Mouse (Mus musculus) megakaryocyte, embryonic 14.5 days (primary cell): ENCODE measurements around the gene Phb2. TPM values are rescaled to one million over a fixed set of nuclear protein-coding genes. Genes with fewer than 3 reads are reported as not detected.

Experiments
- H3K27me3 ChIP-seq: replicated peaks from 2 replicates; pipeline ENCODE3; 2012; ENCODE audit warnings: inconsistent platforms
- H3K36me3 ChIP-seq: replicated peaks from 2 replicates; pipeline ENCODE3; 2012; ENCODE audit warnings: low read length, inconsistent platforms, mixed read lengths
- H3K4me1 ChIP-seq: 2 replicates; pipeline ENCODE4 v1.6.1; 2012; ENCODE audit warnings: inconsistent platforms
- H3K4me3 ChIP-seq: replicated peaks from 2 replicates; pipeline ENCODE3; 2012; ENCODE audit warnings: moderate library complexity, mild to moderate bottlenecking, inconsistent platforms
- H3K9me3 ChIP-seq: 2 replicates; pipeline ENCODE4 v1.6.1; 2012; ENCODE audit warnings: inconsistent platforms
- FLI1 ChIP-seq: IDR thresholded peaks from 2 replicates; pipeline ENCODE4 v1.6.1; 2012; ENCODE audit warnings: low read length, inconsistent platforms, mixed read lengths
- GATA1 ChIP-seq: IDR thresholded peaks from 3 replicates; pipeline ENCODE4 v1.6.1; 2012; ENCODE audit warnings: mixed read lengths, low read length, inconsistent platforms, borderline replicate concordance
- polyA plus RNA-seq: library from polyadenylated mRNA; stranded (reverse); fragments of >175 nt; gene quantifications from 2 replicates; pipeline ENCODE4 v1.2.3, GENCODE M21; 2012; ENCODE audit warnings: low replicate concordance; ENCODE audit not compliant: insufficient read depth

Gene Phb2
- polyA plus RNA-seq, 1 experiment = 150 TPM

DNA sequence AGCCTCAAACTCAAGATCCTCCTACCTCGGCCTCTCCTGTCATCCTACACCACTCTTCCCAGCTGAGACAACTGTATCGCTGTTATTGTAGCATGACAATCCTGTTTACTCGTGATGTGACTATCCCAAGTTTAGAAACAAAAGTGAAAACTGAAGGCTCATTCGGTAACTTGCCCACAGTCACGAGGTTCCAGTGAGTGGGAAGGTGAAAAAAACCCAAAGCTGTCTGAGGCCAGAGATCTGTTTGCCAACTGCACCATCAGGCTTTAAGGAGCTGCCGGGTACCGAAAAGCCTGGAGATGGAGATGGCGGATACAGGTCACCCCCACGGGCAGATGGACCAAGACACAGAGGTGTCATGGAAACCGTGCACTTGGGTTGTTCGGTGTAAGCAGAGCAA, 24.9 kb downstream of the Phb2 start:
- Histone ChIP-seq H3K36me3 (peaks cover 17% of the 10 kb centered on the region), H3K9me3 (no peaks in the 10 kb centered on the region), H3K27me3 (no peaks in the 10 kb centered on the region), H3K4me1 (peaks cover 73% of the 10 kb centered on the region), H3K4me3 (no peak overlapping the region)
- TF ChIP-seq GATA1 = no peak
- TF ChIP-seq FLI1 = no peak

DNA sequence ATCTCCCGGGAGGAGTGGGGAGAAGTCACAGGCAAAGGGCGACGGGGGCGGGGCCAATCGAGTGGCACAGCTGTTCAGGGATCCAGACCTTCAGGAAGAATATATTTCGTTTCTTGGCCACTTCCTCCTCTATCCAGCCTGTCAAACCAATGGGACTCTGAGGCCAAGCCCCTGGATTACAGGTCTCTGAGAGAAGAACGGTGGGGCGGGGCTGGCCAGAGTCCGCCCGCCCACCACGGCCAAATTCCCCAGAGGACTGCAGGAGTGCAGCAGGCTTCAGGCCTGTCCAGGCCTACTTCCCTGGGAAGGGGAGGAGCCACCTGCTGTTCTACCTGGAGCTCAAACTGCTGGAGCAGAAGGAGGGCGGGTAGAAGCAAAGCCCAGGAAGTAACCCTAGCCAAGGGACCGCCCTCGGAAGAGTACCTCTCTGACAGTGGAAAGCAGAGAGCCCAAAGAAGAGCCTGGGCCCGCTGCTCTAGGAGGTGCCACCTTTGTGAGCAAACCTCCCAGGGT, 26.4 kb downstream of the Phb2 start, which contains the start of gene Ptpn6:
Ptpn6 (minus strand) TSS at position 204 of the 513 bp plus-strand sequence.
- Histone ChIP-seq H3K4me1 (peaks cover 71% of the 10 kb centered on the region), H3K36me3 (peaks cover 27% of the 10 kb centered on the region), H3K4me3 (peak within 1 kb of the TSS; percentile 42), H3K9me3 (no peaks in the 10 kb centered on the region), H3K27me3 (no peaks in the 10 kb centered on the region)
- TF ChIP-seq FLI1 (no peak), GATA1 (no peak)

DNA sequence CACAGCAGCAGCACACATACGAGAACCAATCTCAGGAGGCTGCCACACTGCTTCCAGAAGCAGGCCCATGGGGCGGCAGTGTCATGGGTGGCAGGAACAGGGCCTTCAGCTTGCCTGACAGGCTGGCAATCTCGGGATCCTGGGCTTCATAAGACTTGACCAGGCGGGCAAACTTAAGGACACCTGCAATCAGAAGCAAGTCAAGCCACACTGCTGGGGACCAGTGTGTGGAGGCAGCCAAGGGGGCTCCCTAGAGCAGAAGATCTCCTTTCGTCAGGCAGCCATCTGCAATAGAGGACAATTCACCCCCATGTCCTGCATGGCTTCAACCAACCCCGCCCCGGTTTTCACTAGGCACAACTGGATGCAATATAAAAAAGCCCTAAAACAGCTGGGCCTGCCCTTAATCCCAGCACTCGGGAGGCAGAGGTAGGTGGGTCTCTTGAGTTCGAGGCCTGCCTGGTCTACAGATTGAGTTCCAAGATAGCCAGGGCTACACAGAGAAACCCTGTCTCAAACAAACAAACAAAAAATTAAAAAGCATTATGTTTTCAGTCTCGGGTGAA, 27.2 kb downstream of the Phb2 start:
- H3K4me1 ChIP-seq = peaks cover 67% of the 10 kb centered on the region
- no peaks in the 10 kb centered on the region for H3K27me3 ChIP-seq
- TF ChIP-seq FLI1 (no peak), GATA1 (no peak)
- H3K9me3 ChIP-seq = no peaks in the 10 kb centered on the region
- H3K36me3 ChIP-seq = peaks cover 30% of the 10 kb centered on the region
- H3K4me3 ChIP-seq = peak overlapping the region; percentile 42

DNA sequence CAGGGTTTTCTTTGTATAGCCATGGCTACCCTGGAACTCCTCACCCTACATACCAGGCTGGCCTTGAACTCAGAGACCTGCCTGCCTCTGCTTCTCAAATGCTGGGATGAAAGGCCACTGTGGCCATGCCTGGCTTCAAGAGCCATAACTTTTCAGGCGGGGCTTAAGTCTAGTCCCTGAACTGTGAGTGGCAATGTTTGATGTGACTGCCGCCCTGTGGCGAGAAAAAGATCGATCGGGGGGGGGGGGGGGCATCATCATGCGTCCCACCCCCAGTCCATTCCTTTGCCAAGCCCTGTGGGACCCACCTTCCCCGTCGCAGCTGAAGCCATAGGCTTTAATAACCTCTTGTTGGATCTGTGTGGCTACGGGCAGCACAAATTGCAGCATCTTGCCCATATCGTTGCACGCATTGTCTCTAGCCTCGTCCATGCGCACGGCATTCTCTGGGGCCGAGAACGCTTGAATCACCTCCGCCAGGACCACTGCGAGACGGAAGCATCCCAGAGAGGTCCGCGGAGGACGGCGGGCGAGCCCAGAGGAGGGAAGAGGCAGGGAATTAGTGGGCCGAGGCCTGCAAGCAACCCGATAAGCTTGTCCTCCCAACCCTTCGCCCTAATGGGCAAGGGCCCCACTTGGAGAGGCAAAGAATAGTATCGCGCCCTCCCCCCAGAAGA, 28.2 kb downstream of the Phb2 start:
- Histone ChIP-seq H3K27me3 (no peaks in the 10 kb centered on the region), H3K36me3 (peaks cover 36% of the 10 kb centered on the region), H3K4me1 (peaks cover 73% of the 10 kb centered on the region), H3K4me3 (peak overlapping the region; percentile 97), H3K9me3 (no peaks in the 10 kb centered on the region)
- TF ChIP-seq FLI1 = no peak
- no peak for TF ChIP-seq GATA1

DNA sequence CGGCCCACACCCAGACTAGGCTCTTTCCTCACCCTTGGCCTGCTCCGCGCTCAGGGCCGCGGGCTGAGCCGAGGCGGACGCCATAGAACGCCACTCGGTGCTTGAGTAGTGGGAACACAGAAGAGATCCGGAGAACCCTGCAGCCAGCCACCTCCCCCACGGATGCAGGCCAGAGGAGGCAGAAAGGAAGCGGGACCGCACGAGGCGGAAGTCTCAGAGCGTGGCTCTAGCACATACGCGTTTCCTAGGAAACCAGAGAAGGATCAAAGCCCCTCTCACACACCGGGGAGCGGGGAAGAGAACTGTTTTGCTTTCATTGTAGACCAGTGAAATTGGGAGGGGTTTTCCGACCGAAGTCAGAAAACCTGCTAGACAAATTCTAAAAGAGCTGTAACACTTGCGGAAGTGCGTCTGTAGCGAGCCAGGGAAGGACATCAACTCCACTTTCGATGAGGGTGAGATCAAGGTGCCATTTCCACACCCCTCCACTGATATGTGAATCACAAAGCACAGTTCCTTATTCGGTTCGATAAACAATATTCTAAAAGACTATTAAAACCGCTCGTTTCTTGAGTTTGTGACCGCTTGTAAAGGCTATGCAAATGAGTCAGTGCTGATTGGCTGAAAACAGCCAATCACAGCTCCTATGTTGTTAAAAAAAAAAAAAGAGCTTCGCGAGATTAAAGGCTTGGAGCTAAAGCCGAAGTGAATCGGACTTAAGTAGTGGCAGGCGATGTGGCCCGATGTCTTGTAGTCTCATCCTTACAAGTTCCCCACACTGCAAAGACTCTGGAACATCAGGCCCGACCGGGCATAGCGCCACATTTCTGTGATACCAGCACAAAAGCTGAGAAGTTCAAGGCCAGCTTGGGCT, 29.0 kb downstream of the Phb2 start, which contains the start of gene Grcc10:
Grcc10 (minus strand) TSS at position 487 of the 874 bp plus-strand sequence.
- Histone ChIP-seq H3K27me3 (no peaks in the 10 kb centered on the region), H3K36me3 (peaks cover 36% of the 10 kb centered on the region), H3K4me1 (peaks cover 78% of the 10 kb centered on the region), H3K4me3 (peak within 1 kb of the TSS; percentile 97), H3K9me3 (no peaks in the 10 kb centered on the region)
- TF ChIP-seq GATA1 = no peak
- TF ChIP-seq FLI1 = peak; percentile 56; the same call in 1 of the 2 replicates

DNA sequence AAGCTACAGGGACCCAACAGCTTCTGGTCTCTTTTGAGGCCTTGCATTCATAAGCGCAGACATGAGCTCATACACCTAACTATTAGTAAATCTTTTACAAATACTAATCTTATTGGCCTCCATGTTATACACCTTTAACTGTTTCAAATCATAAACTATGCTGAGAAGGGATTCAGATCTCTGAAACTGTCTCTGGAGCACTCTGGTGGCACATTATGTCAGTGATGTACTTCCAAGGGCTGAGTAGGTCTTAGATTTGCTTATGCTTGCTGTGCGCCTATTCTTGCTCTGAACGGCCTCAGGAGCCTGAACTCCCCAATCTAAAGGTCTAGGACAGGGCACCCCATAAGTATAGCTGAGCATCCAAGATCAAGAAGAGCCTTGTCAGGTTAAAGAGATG, 29.7 kb downstream of the Phb2 start:
- Histone ChIP-seq H3K9me3 (no peaks in the 10 kb centered on the region), H3K27me3 (no peaks in the 10 kb centered on the region), H3K36me3 (peaks cover 40% of the 10 kb centered on the region), H3K4me1 (peaks cover 84% of the 10 kb centered on the region), H3K4me3 (peak overlapping the region; percentile 97)
- TF ChIP-seq GATA1 (no peak), FLI1 (no peak)

DNA sequence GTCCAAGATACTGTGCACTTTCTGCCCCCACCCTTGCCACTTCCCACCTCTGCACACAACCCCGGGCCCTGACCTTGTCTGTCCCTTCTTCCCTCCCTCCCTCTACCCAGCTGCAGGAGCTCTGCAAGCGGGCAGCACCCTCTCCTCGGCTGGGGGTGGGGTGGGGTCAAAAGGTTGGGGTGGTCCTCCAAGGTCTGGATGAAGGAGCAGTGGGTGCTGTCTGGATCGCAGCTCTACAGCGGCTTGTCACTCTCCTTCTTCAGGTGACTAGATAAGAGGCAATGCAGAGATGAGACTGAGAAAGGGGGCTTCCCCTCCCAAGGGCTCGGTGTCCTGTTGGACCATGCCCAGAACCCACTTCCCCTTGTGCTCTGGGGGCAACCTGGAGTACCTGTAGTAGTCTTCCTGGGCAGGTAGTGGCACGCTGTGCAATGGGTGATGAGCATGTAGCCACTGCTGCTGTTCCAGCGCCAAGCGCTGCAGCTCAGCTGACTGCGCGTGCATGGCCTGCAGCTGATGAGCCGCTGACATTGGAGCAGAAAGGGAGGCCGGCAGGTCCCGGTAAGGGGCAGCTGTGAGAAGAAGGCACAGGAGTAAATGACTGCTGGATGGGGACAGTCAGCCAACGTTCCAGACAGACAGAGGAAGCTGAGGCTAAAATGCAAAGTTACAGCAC, 30.8 kb downstream of the Phb2 start:
- Histone ChIP-seq H3K36me3 (peaks cover 48% of the 10 kb centered on the region), H3K9me3 (no peaks in the 10 kb centered on the region), H3K27me3 (no peaks in the 10 kb centered on the region), H3K4me1 (peaks cover 76% of the 10 kb centered on the region), H3K4me3 (peak overlapping the region; percentile 56)
- TF ChIP-seq FLI1 = no peak
- no peak for TF ChIP-seq GATA1

DNA sequence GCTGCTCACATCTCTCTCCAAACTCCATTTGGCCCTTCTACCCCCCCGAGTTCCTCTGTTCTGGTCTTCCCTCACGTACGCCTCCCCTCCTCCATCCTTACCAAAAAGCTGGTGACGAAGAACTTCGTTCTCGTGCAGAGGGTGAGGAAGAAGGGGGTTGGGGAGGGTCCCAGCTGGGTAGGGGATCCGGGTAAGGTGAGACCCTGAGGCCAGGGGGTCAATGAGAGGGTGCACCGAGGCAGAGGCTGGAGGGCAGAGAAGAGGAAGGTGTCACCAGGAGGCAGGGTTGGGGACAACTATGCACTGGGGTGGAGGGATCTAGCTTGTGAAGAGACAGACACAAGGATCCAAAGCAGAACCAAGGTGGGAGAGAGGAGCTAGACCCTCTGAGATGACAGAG, 31.5 kb downstream of the Phb2 start:
- Histone ChIP-seq H3K36me3 (peaks cover 50% of the 10 kb centered on the region), H3K4me3 (no peak overlapping the region), H3K27me3 (no peaks in the 10 kb centered on the region), H3K9me3 (no peaks in the 10 kb centered on the region), H3K4me1 (peaks cover 70% of the 10 kb centered on the region)
- no peak for TF ChIP-seq GATA1
- TF ChIP-seq FLI1 = no peak

DNA sequence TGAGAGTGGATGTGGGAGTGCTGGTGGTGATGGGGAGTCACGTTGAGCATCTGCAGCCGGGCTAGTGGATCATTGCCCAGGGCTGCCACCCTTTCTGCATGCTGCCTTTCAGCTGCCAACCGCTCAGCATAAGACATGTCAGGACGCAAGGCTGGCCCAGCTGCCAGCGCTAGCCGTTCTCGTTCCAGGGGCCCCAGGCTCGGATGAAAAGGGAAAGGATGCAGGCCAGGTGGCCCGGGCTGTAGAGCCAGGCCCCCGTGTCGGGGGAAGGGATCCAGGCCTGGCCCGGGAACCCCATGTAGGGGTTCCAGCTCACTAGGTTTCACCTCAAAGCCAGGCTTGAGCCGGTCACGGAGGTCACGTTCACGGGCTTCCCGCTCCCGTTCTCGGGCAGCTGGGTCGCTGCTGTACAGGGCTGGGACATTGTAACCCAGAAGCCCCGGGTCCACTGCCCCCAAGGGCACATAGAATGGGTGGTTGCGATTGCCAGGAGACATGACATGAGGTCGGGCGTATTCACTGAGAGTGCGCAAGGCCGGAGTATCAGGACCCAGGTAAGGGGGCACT, 32.7 kb downstream of the Phb2 start:
- H3K27me3 ChIP-seq = no peaks in the 10 kb centered on the region
- H3K36me3 ChIP-seq = peaks cover 52% of the 10 kb centered on the region
- TF ChIP-seq GATA1 (no peak), FLI1 (no peak)
- no peaks in the 10 kb centered on the region for H3K9me3 ChIP-seq
- peaks cover 58% of the 10 kb centered on the region for H3K4me1 ChIP-seq
- peak overlapping the region; percentile 95 for H3K4me3 ChIP-seq
